8 mouse cellular contexts compared by ENCODE assay signal in the genomic region with DNA sequence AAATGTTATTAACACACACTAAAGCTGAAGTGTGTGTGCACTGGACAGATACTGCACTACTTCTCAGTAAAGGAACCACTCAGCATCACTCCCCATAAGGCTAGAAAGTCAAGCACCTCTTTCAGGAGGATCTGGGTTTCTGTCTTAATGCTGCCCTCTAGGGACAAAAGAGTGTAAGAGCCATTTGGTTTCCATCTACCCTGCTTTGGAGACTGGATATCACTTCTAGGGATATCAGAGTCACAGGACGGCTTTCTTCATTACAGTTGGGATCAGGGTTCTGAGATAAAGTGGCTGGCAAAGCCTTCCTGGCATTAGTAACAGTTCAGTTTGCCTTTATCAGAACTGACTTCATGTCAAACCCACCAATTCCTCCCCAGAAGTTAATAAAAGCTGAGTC.
DNase-seq lines count a peak whose midpoint lies in the region; ATAC-seq lines count a peak whose summit lies in the region.

No protein-coding gene starts in this region.

- intact Hi-C loops in left cerebral cortex, postnatal 4 days (cut with DNase I): loop anchor here (10.0 kb wide), 1 partner anchor 162 kb away; no protein-coding TSS in a partner anchor

- peak; percentile 67 for DNase-seq in CD4-positive, CD25-positive, alpha-beta regulatory T cell, adult 2 months (ENCODE audit: low read depth, low spot score)
- peak; percentile 19 to 26 for DNase-seq in left cerebral cortex, adult 18-20 months (ENCODE audit: low spot score in 2 of 2)
- no peak for DNase-seq in left cerebral cortex, postnatal 4 days
- no peak for DNase-seq in testis, postnatal 10 days (ENCODE audit: low spot score)

- no peak for ATAC-seq in CD4-positive, CD25-positive, alpha-beta regulatory T cell, adult 4 months
- ATAC-seq in activated CD4-positive, CD25-positive, alpha-beta regulatory T cell, adult 4 months: peak; percentile 40
- ATAC-seq in erythroid progenitor cell, adult 5-6 weeks (replicated peaks; ENCODE audit: low FRiP score, poor library complexity, severe bottlenecking): peak; percentile 89
- peak; percentile 64 for ATAC-seq in monocyte, adult 5-6 weeks (replicated peaks; ENCODE audit: insufficient number of reproducible peaks, low FRiP score, low TSS enrichment, poor library complexity, severe bottlenecking)

Comparison
In these comparisons a context has a peak if more than half of its experiments do, and no peak if none do; other contexts are left out.
1. DNase-seq: peak in CD4-positive, CD25-positive, alpha-beta regulatory T cell, adult 2 months (single experiment) and left cerebral cortex, adult 18-20 months (2 of 2); none in left cerebral cortex, postnatal 4 days (single experiment) and testis, postnatal 10 days (single experiment).